Mouse (Mus musculus) megakaryocyte, adult 5-6 weeks (primary cell): Measurements from ENCODE around the gene Zfp91. TPM values are rescaled to one million over a fixed set of nuclear protein-coding genes. Genes with fewer than 3 reads are reported as not detected.

Experiments used
- total RNA-seq, 2 experiments: library from RNA; stranded (forward) in 1 of 2; stranded (reverse) in 1 of 2; fragments of 153-499, 151-499 nt in 1 of 2; fragments of 221-1000, 200-1000 nt in 1 of 2; gene quantifications; 2 replicates each; pipeline versions ENCODE4 v1.2.3 to v1.2.4; 2015 to 2017

Gene Zfp91
- total RNA-seq, 2 experiments from 2014 or later: 56.9 to 72.9 TPM

Other genes with a start within 250 kb of the Zfp91 start
- not detected in 2 replicates for gene Gm4952, start 196.2 kb downstream of the Zfp91 start, total RNA-seq (2015)
- not detected in 2 replicates for gene Gm4952, start 196.2 kb downstream of the Zfp91 start, total RNA-seq (2017)
- gene Glyat, start 162.8 kb downstream of the Zfp91 start, total RNA-seq (2015): not detected in 2 replicates
- not detected in 2 replicates for gene Glyat, start 162.8 kb downstream of the Zfp91 start, total RNA-seq (2017)
- not detected in 2 replicates for gene Olfr1442, start 125.7 kb downstream of the Zfp91 start, total RNA-seq (2015)
- gene Olfr1442, start 125.7 kb downstream of the Zfp91 start, total RNA-seq (2017): not detected in 2 replicates
- not detected in 2 replicates for gene Olfr1443, start 118.0 kb downstream of the Zfp91 start, total RNA-seq (2015)
- gene Olfr1443, start 118.0 kb downstream of the Zfp91 start, total RNA-seq (2017): not detected in 2 replicates
- gene Keg1, start 100.3 kb downstream of the Zfp91 start, total RNA-seq (2015): not detected in 2 replicates
- not detected in 2 replicates for gene Keg1, start 100.3 kb downstream of the Zfp91 start, total RNA-seq (2017)
- 4.1 and 5.0 TPM in 2 replicates for gene Cntf, start 30.5 kb downstream of the Zfp91 start, total RNA-seq (2015)
- 1.5 and 2.5 TPM in 2 replicates for gene Cntf, start 30.5 kb downstream of the Zfp91 start, total RNA-seq (2017)
- 29.7 and 33.0 TPM in 2 replicates for gene Lpxn, start 67 bp upstream of the Zfp91 start, total RNA-seq (2015)
- gene Lpxn, start 67 bp upstream of the Zfp91 start, total RNA-seq (2017): 26.4 and 27.2 TPM in 2 replicates
- gene Gm5244, start 50.6 kb upstream of the Zfp91 start, total RNA-seq (2015): not detected in 2 replicates
- not detected in 2 replicates for gene Gm5244, start 50.6 kb upstream of the Zfp91 start, total RNA-seq (2017)
- 0.62 TPM in 1 of 2 replicates, not detected in the other for gene Olfr1444, start 61.2 kb upstream of the Zfp91 start, total RNA-seq (2015)
- 0.44 TPM in 1 of 2 replicates, not detected in the other for gene Olfr1444, start 61.2 kb upstream of the Zfp91 start, total RNA-seq (2017)
- not detected in 2 replicates for gene Olfr1445, start 87.7 kb upstream of the Zfp91 start, total RNA-seq (2015)
- not detected in 2 replicates for gene Olfr1445, start 87.7 kb upstream of the Zfp91 start, total RNA-seq (2017)
- gene Olfr1446, start 97.4 kb upstream of the Zfp91 start, total RNA-seq (2015): not detected in 2 replicates
- gene Olfr1446, start 97.4 kb upstream of the Zfp91 start, total RNA-seq (2017): not detected in 2 replicates
- gene Olfr1447, start 107.6 kb upstream of the Zfp91 start, total RNA-seq (2015): not detected in 2 replicates
- gene Olfr1447, start 107.6 kb upstream of the Zfp91 start, total RNA-seq (2017): not detected in 2 replicates
- not detected in 2 replicates for gene Olfr1448, start 128.3 kb upstream of the Zfp91 start, total RNA-seq (2015)
- gene Olfr1448, start 128.3 kb upstream of the Zfp91 start, total RNA-seq (2017): not detected in 2 replicates
- gene Olfr1449, start 134.7 kb upstream of the Zfp91 start, total RNA-seq (2015): not detected in 2 replicates
- not detected in 2 replicates for gene Olfr1449, start 134.7 kb upstream of the Zfp91 start, total RNA-seq (2017)
- gene Olfr1450, start 154.1 kb upstream of the Zfp91 start, total RNA-seq (2015): 0.11 TPM in 1 of 2 replicates, not detected in the other
- not detected in 2 replicates for gene Olfr1450, start 154.1 kb upstream of the Zfp91 start, total RNA-seq (2017)
- gene Olfr1451, start 198.9 kb upstream of the Zfp91 start, total RNA-seq (2015): not detected in 2 replicates
- not detected in 2 replicates for gene Olfr1451, start 198.9 kb upstream of the Zfp91 start, total RNA-seq (2017)
- gene Olfr1453, start 232.2 kb upstream of the Zfp91 start, total RNA-seq (2015): not detected in 2 replicates
- gene Olfr1453, start 232.2 kb upstream of the Zfp91 start, total RNA-seq (2017): not detected in 2 replicates